Mouse (Mus musculus): ENCODE measurements around the gene Il12b. TPM values are rescaled to one million over a fixed set of nuclear protein-coding genes. Genes with fewer than 3 reads are reported as not detected.

Gene Il12b
- 0.16 TPM in 1 of 2 replicates, not detected in the other for polyA plus RNA-seq (2012; ENCODE audit: low replicate concordance)

GRCm38 (mm10) chr11:44399763-44400162 is at the start of gene Il12b:
Gene Il12b (plus strand): TSS chr11:44400063.

Other genes starting within 250 kb of the Il12b start
- gene Ublcp1, start 70.4 kb downstream of the Il12b start, polyA plus RNA-seq (2012; ENCODE audit: low replicate concordance), result 5.2 and 6.0 TPM in 2 replicates
- 89.3 and 319 TPM in 2 replicates for gene Rnf145, start 118.9 kb downstream of the Il12b start, polyA plus RNA-seq (2012; ENCODE audit: low replicate concordance)
- 60.7 and 69.6 TPM in 2 replicates for gene Ebf1, start 217.3 kb downstream of the Il12b start, polyA plus RNA-seq (2012; ENCODE audit: low replicate concordance)

Data from hematopoietic multipotent progenitor cell, adult 10-12 weeks (in vitro differentiated cells).